Mouse (Mus musculus) olfactory bulb, adult 2 months (tissue): Measurements from ENCODE around the gene Robo4.

Experiments used
- CTCF ChIP-seq: fragments of 200-500 bp; IDR thresholded peaks from 2 replicates; pipeline ENCODE4 v1.5.1; 2012; ENCODE audit warnings: low read depth, mild to moderate bottlenecking, low read length, moderate library complexity; ENCODE audit not compliant: insufficient read depth
- POLR2A ChIP-seq: fragments of 200-500 bp; IDR thresholded peaks from 2 replicates; pipeline ENCODE4 v1.6.1; 2012; ENCODE audit warnings: mild to moderate bottlenecking, low read depth, low read length, moderate library complexity; ENCODE audit not compliant: insufficient read depth

GRCm38 (mm10) chr9:37403011-37403410 is 1.3 kb downstream of the Robo4 start:
- TF ChIP-seq CTCF (no peak), POLR2A (no peak)
